ENCODE assay signal across 14 mouse cellular contexts in the genomic region with DNA sequence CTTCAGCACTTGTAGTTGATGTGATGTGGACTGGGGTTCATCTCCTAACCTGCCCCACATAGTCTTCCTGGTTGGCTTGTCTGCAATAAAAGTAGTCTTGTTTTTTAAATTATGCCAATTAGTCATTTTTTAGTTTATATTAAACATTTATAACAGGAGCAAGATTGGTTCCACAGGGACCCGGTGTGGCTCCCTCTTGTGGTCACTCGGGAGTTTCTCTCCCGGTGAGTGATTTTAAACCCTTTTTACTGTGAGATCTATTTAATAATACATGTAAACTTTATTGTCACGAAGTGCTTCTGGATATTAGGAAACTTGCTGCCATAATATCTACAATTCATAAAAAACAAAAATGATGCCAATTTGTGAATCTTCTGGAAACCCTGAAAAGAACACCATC. TPM values are rescaled to one million over a fixed set of nuclear protein-coding genes. Genes with fewer than 3 reads are reported as not detected.
DNase-seq lines count a peak whose midpoint lies in the region; TF ChIP-seq lines count a peak whose summit lies in the region.
"Had no signal": no experiment of that assay in that cellular context is flagged by ENCODE, and none has a peak within 500 bp of the region (broad histone marks: within the 10 kb centered on the region; RNA-seq: fewer than 3 reads in every experiment).

No protein-coding gene starts in this region.

- WGBS in bone marrow, adult 2 months = 76% methylated on average over 4 of the region's 4 CpGs

- TF ChIP-seq POLR2A in bone marrow, adult 2 months (IDR thresholded peaks at IDR 0.05; ENCODE audit: borderline replicate concordance, control insufficient read depth, low read depth, low read length) = no peak

- peak; percentile 79 for TF ChIP-seq CTCF in layer of hippocampus, adult 2 months (conservative IDR thresholded peaks at IDR 0.05)
- peak; percentile 50; the same call in 1 of the 2 replicates for TF ChIP-seq CTCF in bone marrow, adult 2 months (IDR thresholded peaks at IDR 0.05; ENCODE audit: control insufficient read depth, insufficient read depth, low read length)

- DNase-seq in embryo, embryonic 10.5 days (ENCODE audit: low spot score) = peak; percentile 21
- DNase-seq in embryo, embryonic 9.5 days (ENCODE audit: extremely low spot score) = no peak
- DNase-seq in layer of hippocampus, adult 2 months (ENCODE audit: low spot score in 2 of 2) = no peak
- DNase-seq in layer of hippocampus, adult 18-20 months (ENCODE audit: low spot score in 2 of 2) = no peak
- peak; percentile 46 for DNase-seq in 416B (ENCODE audit: low read depth)
- no peak for DNase-seq in urinary bladder, adult 2 months (ENCODE audit: low spot score)
- DNase-seq in heart, adult 8-10 months (ENCODE audit: low spot score) = no peak
- DNase-seq: cerebellum, postnatal 36 days; kidney, postnatal 14 days; liver, embryonic 13.5 days; midbrain, embryonic 14.5 days had no signal

- no peak overlapping the region for H3K4me3 ChIP-seq in layer of hippocampus, adult 2 months
- no peak overlapping the region for H3K4me3 ChIP-seq in bone marrow, adult 2 months (replicated peaks; ENCODE audit: control insufficient read depth, low read depth, low read length)
- H3K4me3 ChIP-seq: liver, embryonic 13.5 days had no signal

- no peaks in the 10 kb centered on the region for H3K4me1 ChIP-seq in bone marrow, adult 2 months (ENCODE audit: control insufficient read depth, insufficient read depth, low read length)

- H3K27ac ChIP-seq in layer of hippocampus, adult 2 months = no peak overlapping the region
- no peak overlapping the region for H3K27ac ChIP-seq in bone marrow, adult 2 months (ENCODE audit: control insufficient read depth, insufficient read depth, low read depth, low read length, poor library complexity)
- H3K27ac ChIP-seq: liver, embryonic 13.5 days had no signal

RNA-seq across cellular contexts. Expression of a gene that starts 17.0 kb away (rescaled TPM):
- total RNA-seq in layer of hippocampus, adult 2 months (2021) = not detected
- not detected for total RNA-seq in layer of hippocampus, adult 18-20 months (2021)
- not detected in 2 replicates for polyA plus RNA-seq in bone marrow, adult 2 months (2011; ENCODE audit: insufficient read depth, insufficient read length, low replicate concordance, missing spikeins)
- not detected in 2 replicates for polyA plus RNA-seq in urinary bladder, adult 2 months (2012; rRNA removed)
- total RNA-seq in heart, adult 8-10 months (2022) = not detected
- total RNA-seq: adrenal gland, postnatal 36 days had no signal
- polyA plus RNA-seq: heart, embryonic 16.5 days; liver, embryonic 13.5 days; midbrain, embryonic 14.5 days had no signal

RNA-seq across cellular contexts. Expression of a gene that starts 23.0 kb away (rescaled TPM):
- total RNA-seq in layer of hippocampus, adult 2 months (2021) = 100 to 1,000 TPM; 102 to 108 TPM
- 100 to 1,000 TPM; 103 to 108 TPM for total RNA-seq in layer of hippocampus, adult 18-20 months (2021)
- 46.5 and 62.7 TPM in 2 replicates for polyA plus RNA-seq in bone marrow, adult 2 months (2011; ENCODE audit: insufficient read depth, insufficient read length, low replicate concordance, missing spikeins)
- 56.7 and 73.8 TPM in 2 replicates for polyA plus RNA-seq in urinary bladder, adult 2 months (2012; rRNA removed)
- total RNA-seq in heart, adult 8-10 months (2022) = 10 to 100 TPM; 85.9 to 93.7 (median 90.6) TPM

RNA-seq across cellular contexts. Expression of a gene that starts 37.6 kb away (rescaled TPM):
- total RNA-seq in layer of hippocampus, adult 2 months (2021) = 10 to 100 TPM; 11.2 to 14.1 TPM
- 10 to 100 TPM; 12.6 to 13.9 TPM for total RNA-seq in layer of hippocampus, adult 18-20 months (2021)
- polyA plus RNA-seq in bone marrow, adult 2 months (2011; ENCODE audit: insufficient read depth, insufficient read length, low replicate concordance, missing spikeins) = 3.4 and 4.8 TPM in 2 replicates
- polyA plus RNA-seq in urinary bladder, adult 2 months (2012; rRNA removed) = 10.3 and 10.9 TPM in 2 replicates
- 1 to 10 TPM; 3.8 to 7.9 (median 4.7) TPM for total RNA-seq in heart, adult 8-10 months (2022)

RNA-seq across cellular contexts. Expression of a gene that starts 38.1 kb away (rescaled TPM):
- 10 to 100 TPM; 28.4 to 30.7 TPM for total RNA-seq in layer of hippocampus, adult 2 months (2021)
- 10 to 100 TPM; 23.9 to 24.7 TPM for total RNA-seq in layer of hippocampus, adult 18-20 months (2021)
- polyA plus RNA-seq in bone marrow, adult 2 months (2011; ENCODE audit: insufficient read depth, insufficient read length, low replicate concordance, missing spikeins) = 7.5 and 17.4 TPM in 2 replicates
- polyA plus RNA-seq in urinary bladder, adult 2 months (2012; rRNA removed) = 13.8 and 13.9 TPM in 2 replicates
- 1 to 10 TPM; 8.1 to 9.9 (median 8.7) TPM for total RNA-seq in heart, adult 8-10 months (2022)

Comparison
In these comparisons a context has a peak if more than half of its experiments do, and no peak if none do; other contexts are left out.
1. DNase-seq: peak in embryo, embryonic 10.5 days (single experiment) and 416B (single experiment); none in embryo, embryonic 9.5 days (single experiment), layer of hippocampus, adult 2 months (0 of 2), layer of hippocampus, adult 18-20 months (0 of 2), urinary bladder, adult 2 months (single experiment) and heart, adult 8-10 months (single experiment).